Mouse (Mus musculus) small intestine, adult 2 months (tissue): ENCODE measurements around the gene Evc2. TPM values are rescaled to one million over a fixed set of nuclear protein-coding genes. Genes with fewer than 3 reads are reported as not detected.

Experiments
- H3K27ac ChIP-seq: fragments of 200-500 bp; 2 replicates; pipeline ENCODE4 v1.5.1; 2012; ENCODE audit warnings: low read depth, low read length, control low read depth, inconsistent platforms; ENCODE audit not compliant: insufficient read depth
- H3K27me3 ChIP-seq: fragments of 200-500 bp; 2 replicates; pipeline ENCODE4 v1.6.1; 2012; ENCODE audit warnings: mild to moderate bottlenecking, moderate library complexity, low read length, inconsistent platforms; ENCODE audit not compliant: control insufficient read depth, insufficient read depth
- H3K36me3 ChIP-seq: fragments of 200-500 bp; 2 replicates; pipeline ENCODE4 v1.6.1; 2012; ENCODE audit warnings: mild to moderate bottlenecking, low read length, control low read depth, inconsistent platforms; ENCODE audit not compliant: control insufficient read depth, insufficient read depth
- H3K4me1 ChIP-seq: fragments of 200-500 bp; 2 replicates; pipeline ENCODE4 v1.6.1; 2012; ENCODE audit warnings: low read length, inconsistent platforms, mixed read lengths; ENCODE audit not compliant: control insufficient read depth, insufficient read depth, insufficient read length
- H3K4me3 ChIP-seq: fragments of 200-500 bp; 2 replicates; pipeline ENCODE4 v1.5.1; 2012; ENCODE audit warnings: low read depth, mild to moderate bottlenecking, control low read depth, inconsistent platforms, low read length, moderate library complexity
- CTCF ChIP-seq: fragments of 200-500 bp; IDR thresholded peaks from 2 replicates; pipeline ENCODE4 v1.5.1; 2012; ENCODE audit warnings: low read depth, mild to moderate bottlenecking, control low read depth, inconsistent platforms, low read length, moderate library complexity, mixed read lengths; ENCODE audit not compliant: insufficient replicate concordance, insufficient read length; ENCODE audit errors: extremely low read depth
- POLR2A ChIP-seq: fragments of 200-500 bp; IDR thresholded peaks from 2 replicates; pipeline ENCODE4 v1.6.1; 2012; ENCODE audit warnings: low read depth, mild to moderate bottlenecking, control low read depth, inconsistent platforms, low read length, moderate library complexity
- WGBS: fragments of 180-500 bp; shearing (Covaris S2); methylation state at CpG from one replicate; pipeline ENCODE4 v1.1.7; 2018; 5-methylcytosine and 5-hydroxymethylcytosine counted together
- polyA plus RNA-seq: library from polyadenylated mRNA; depleted of rRNA; stranded (reverse); fragments of >200 nt; gene quantifications from 2 replicates; pipeline ENCODE4 v1.2.3, GENCODE M21; 2012

The Evc2 gene
- polyA plus RNA-seq, 1 experiment: 4.6 TPM

DNA sequence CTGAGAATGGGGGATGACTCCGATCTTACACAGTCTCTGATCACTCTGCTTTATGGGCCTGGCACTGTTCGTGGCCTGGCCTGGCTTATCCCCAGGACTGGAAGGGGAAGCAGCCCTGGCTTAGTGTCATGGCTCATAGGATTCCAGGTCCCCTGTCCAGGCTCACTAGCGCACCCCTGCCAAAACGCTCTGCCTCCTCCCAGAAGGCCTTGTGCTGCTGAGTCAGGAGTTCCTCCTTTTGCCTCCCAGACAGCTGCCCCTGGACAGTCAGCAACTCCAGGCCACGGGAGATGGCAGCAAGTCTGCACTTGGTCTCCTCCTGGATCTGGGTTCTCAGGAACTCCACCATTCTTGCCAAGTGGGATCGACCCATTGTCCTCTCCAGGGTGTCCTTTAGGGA, 19.6 kb upstream of the Evc2 start:
- Histone ChIP-seq H3K27ac (no peak overlapping the region), H3K27me3 (no peaks in the 10 kb centered on the region), H3K4me1 (no peaks in the 10 kb centered on the region), H3K4me3 (no peak overlapping the region), H3K36me3 (no peaks in the 10 kb centered on the region)
- 73% methylated on average over 6 of the region's 6 CpGs for WGBS
- TF ChIP-seq POLR2A (no peak), CTCF (no peak)

GRCm38 (mm10) chr5:37320174-37320573, 18.1 kb upstream of the Evc2 start:
- Histone ChIP-seq H3K27me3 (no peaks in the 10 kb centered on the region), H3K27ac (no peak overlapping the region), H3K36me3 (no peaks in the 10 kb centered on the region), H3K4me1 (no peaks in the 10 kb centered on the region), H3K4me3 (no peak overlapping the region)
- 71% methylated on average over 3 of the region's 3 CpGs for WGBS
- TF ChIP-seq CTCF (no peak), POLR2A (no peak)

DNA sequence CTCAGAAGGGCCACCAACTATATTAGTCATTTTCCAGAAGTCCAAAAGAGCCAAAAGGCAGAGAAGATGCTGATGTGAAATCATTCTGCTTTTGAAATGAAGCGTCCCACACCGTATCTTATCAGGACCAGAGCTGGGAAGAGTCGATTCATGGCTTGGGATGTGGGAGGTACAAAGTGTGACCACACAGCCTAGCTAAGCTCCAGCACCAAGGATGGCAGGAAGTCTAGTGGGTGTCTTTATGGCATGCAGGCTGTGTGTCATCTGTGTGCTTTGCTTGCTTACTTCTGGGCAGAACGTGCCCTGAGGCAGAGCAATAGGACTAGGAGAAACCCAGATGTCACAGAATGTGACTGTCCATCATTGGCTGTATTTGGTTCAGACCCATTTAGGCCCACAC, 17.5 kb upstream of the Evc2 start:
- Histone ChIP-seq H3K27me3 (no peaks in the 10 kb centered on the region), H3K4me1 (no peaks in the 10 kb centered on the region), H3K36me3 (no peaks in the 10 kb centered on the region), H3K27ac (no peak overlapping the region), H3K4me3 (no peak overlapping the region)
- WGBS: 82% methylated on average over 4 of the region's 4 CpGs
- TF ChIP-seq CTCF (no peak), POLR2A (no peak)

DNA sequence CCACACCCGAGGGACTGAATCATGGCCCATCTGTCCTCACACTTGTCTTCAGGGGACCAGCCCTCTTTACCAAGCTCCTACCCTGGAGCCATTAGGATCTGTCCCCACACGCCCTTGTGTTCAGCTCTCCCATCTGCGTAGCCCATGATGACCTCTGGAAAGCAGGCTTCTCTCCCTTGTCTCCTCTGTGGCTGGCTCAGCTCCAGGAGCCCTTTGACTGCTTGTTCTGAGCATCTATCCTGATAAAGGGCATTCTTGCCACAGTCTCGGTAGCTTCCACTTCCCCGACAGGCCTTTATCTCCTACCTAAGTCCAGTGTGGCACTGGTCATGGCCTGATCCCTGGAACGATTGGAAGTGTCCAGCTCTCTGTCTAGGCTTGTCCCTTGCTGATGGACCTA, 11.6 kb upstream of the Evc2 start:
- H3K27ac ChIP-seq: no peak overlapping the region
- TF ChIP-seq POLR2A (no peak), CTCF (no peak)
- no peaks in the 10 kb centered on the region for H3K36me3 ChIP-seq
- 74% methylated on average over 6 of the region's 6 CpGs for WGBS
- H3K27me3 ChIP-seq: no peaks in the 10 kb centered on the region
- H3K4me3 ChIP-seq: no peak overlapping the region
- no peaks in the 10 kb centered on the region for H3K4me1 ChIP-seq

GRCm38 (mm10) chr5:37330449-37331132, 7.7 kb upstream of the Evc2 start:
- Histone ChIP-seq H3K36me3 (no peaks in the 10 kb centered on the region), H3K4me1 (no peaks in the 10 kb centered on the region), H3K4me3 (no peak overlapping the region), H3K27me3 (no peaks in the 10 kb centered on the region), H3K27ac (no peak overlapping the region)
- WGBS: 67% methylated on average over 8 of the region's 8 CpGs
- TF ChIP-seq CTCF (no peak), POLR2A (no peak)

DNA sequence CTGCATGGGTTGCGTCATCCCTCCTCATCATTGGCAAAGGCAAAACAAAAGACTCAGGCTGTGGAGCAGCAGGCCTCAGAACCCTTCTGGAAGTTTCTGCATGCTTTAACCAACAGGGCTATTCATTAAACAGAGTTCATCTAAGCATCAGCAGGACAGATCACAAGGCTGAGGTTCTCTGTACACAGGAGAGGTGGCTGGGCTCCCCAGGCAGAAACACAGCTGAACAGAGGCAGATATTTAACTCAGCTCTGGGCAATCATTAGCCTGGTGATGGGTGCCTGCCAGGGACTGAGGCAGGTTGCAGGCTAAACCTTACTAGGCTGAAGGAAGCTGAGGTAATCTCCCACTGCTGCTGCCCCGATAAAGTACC, 7.2 kb upstream of the Evc2 start:
- Histone ChIP-seq H3K27me3 (no peaks in the 10 kb centered on the region), H3K27ac (no peak overlapping the region), H3K4me1 (no peaks in the 10 kb centered on the region), H3K4me3 (no peak overlapping the region), H3K36me3 (no peaks in the 10 kb centered on the region)
- TF ChIP-seq CTCF: no peak
- TF ChIP-seq POLR2A: no peak
- WGBS: 78% methylated on average over 2 of the region's 2 CpGs

- Histone ChIP-seq H3K27me3 (no peaks in the 10 kb centered on the region), H3K4me3 (no peak overlapping the region), H3K4me1 (no peaks in the 10 kb centered on the region), H3K36me3 (no peaks in the 10 kb centered on the region), H3K27ac (no peak overlapping the region)
- TF ChIP-seq POLR2A (no peak), CTCF (no peak)
- WGBS: 60% methylated on average over 4 of the region's 4 CpGs
These were observed 6.2 kb upstream of the Evc2 start for GRCm38 (mm10) chr5:37332066-37332465.
